Mouse (Mus musculus): ENCODE data around the gene Mif4gd.

GRCm38 (mm10) chr11:115649706-115650105 is 36.9 kb upstream of the Mif4gd start:
- TF ChIP-seq POLR2A (IDR thresholded peaks at IDR 0.05; ENCODE audit: low read depth, low read length) (no peak), CTCF (conservative IDR thresholded peaks at IDR 0.05; ENCODE audit: insufficient read depth, insufficient read length, low read depth, low read length) (no peak)
